Mouse (Mus musculus): ENCODE measurements at regions not wholly inside any gene's neighbourhood (a gene's known extent, or its start where the extent isn't known, plus 50 kb on each side); places are given as distances from the start of the nearest gene placed in this dataset.

- Histone ChIP-seq H3K9ac (ENCODE audit: insufficient read depth, low read depth) (no peak overlapping the region), H3K4me1 (ENCODE audit: control insufficient read depth in 1 of 2, insufficient read depth in 2 of 2) (peaks cover 4 to 28% of the 10 kb centered on the region in 2 experiments)
- dilution Hi-C loops (cut with MboI; ENCODE audit: extremely low pct_ligation_motif_present, extremely low pct_unique_long_range_greater_than_20kb, low sequenced_read_pairs): no loop called here
These were observed 106.4 kb upstream of the Mgme1 start for GRCm38 (mm10) chr2:144164102-144164501.

GRCm38 (mm10) chr2:144164986-144165821 is 105.3 kb upstream of the Mgme1 start:
- in situ Hi-C loops (cut with MboI; ENCODE audit: low pct_ligation_motif_present, low pct_unique_long_range_greater_than_20kb, low sequenced_read_pairs) (loop anchor here (10.0 kb wide), 1 partner anchor 50 kb away; no protein-coding TSS in a partner anchor), dilution Hi-C loops (cut with MboI; ENCODE audit: extremely low pct_ligation_motif_present, extremely low pct_unique_long_range_greater_than_20kb, low sequenced_read_pairs) (no loop called here)
- peaks cover 7% of the 10 kb centered on the region for H3K27me3 ChIP-seq (replicated peaks)
- H3K9me3 ChIP-seq (replicated peaks; ENCODE audit: low read length): no peaks in the 10 kb centered on the region
- no peak for TF ChIP-seq HCFC1 (IDR thresholded peaks at IDR 0.05; ENCODE audit: low read depth, low read length)
- TF ChIP-seq MAX (IDR thresholded peaks at IDR 0.05; ENCODE audit: low read length): no peak
- no peak for TF ChIP-seq CTCF (conservative IDR thresholded peaks at IDR 0.05 in 1 of 2, IDR thresholded peaks at IDR 0.05 in 1 of 2; ENCODE audit: low read depth in 2 of 2, low read length in 2 of 2)
- TF ChIP-seq PAX5 (IDR thresholded peaks at IDR 0.05; ENCODE audit: low read length): no peak
- TF ChIP-seq NELFE (IDR thresholded peaks at IDR 0.05; ENCODE audit: low read depth, low read length): no peak
- no peak for TF ChIP-seq MAZ (IDR thresholded peaks at IDR 0.05; ENCODE audit: low read depth, low read length)
- no peak for TF ChIP-seq MYC (IDR thresholded peaks at IDR 0.05; ENCODE audit: low read depth, low read length)
- no peak for TF ChIP-seq JUN (IDR thresholded peaks at IDR 0.05; ENCODE audit: insufficient read depth, low read depth, low read length)
- TF ChIP-seq MEF2A (IDR thresholded peaks at IDR 0.05; ENCODE audit: borderline replicate concordance, low read depth, low read length): no peak
- no peak for TF ChIP-seq E2F4 (IDR thresholded peaks at IDR 0.05; ENCODE audit: insufficient replicate concordance, low read depth, low read length)
- no peak for TF ChIP-seq ZNF384 (IDR thresholded peaks at IDR 0.05; ENCODE audit: low read depth, low read length)
- TF ChIP-seq SMC3 (IDR thresholded peaks at IDR 0.05; ENCODE audit: low read depth, low read length): no peak
- TF ChIP-seq GABPA (IDR thresholded peaks at IDR 0.05; ENCODE audit: insufficient replicate concordance, low read depth, low read length): no peak
- no peak overlapping the region for H3K4me3 ChIP-seq (replicated peaks in 1 of 3; ENCODE audit: low read depth in 2 of 3, low read length in 2 of 3, poor library complexity in 1 of 3)
- no peak for DNase-seq (ENCODE audit: extremely low read depth)
- no peaks in the 10 kb centered on the region for H3K79me2 ChIP-seq (replicated peaks; ENCODE audit: control insufficient read depth, extremely low read depth, insufficient read depth, poor library complexity, severe bottlenecking)
- peaks cover 14 to 39% of the 10 kb centered on the region in 2 experiments for H3K4me1 ChIP-seq (ENCODE audit: control insufficient read depth in 1 of 2, insufficient read depth in 2 of 2)
- H3K36me3 ChIP-seq (replicated peaks in 1 of 2; ENCODE audit: control insufficient read depth in 1 of 2, insufficient read depth in 1 of 2, low read length in 1 of 2): no peaks in the 10 kb centered on the region
- no peak overlapping the region for H3K9ac ChIP-seq (ENCODE audit: insufficient read depth, low read depth)
- no peak overlapping the region for H3K27ac ChIP-seq (ENCODE audit: insufficient read depth, low read depth)
- no peak overlapping the region for H3K4me2 ChIP-seq (ENCODE audit: insufficient read depth, low read depth, poor library complexity, severe bottlenecking)

More at GRCm38 (mm10) chr2:144164102-144164501, 106.4 kb upstream of the Mgme1 start:
- in situ Hi-C loops (cut with MboI; ENCODE audit: low pct_ligation_motif_present, low pct_unique_long_range_greater_than_20kb, low sequenced_read_pairs): loop anchor here (10.0 kb wide), 1 partner anchor 49 kb away; no protein-coding TSS in a partner anchor
- Histone ChIP-seq H3K4me2 (ENCODE audit: insufficient read depth, low read depth, poor library complexity, severe bottlenecking) (no peak overlapping the region), H3K36me3 (replicated peaks in 1 of 2; ENCODE audit: control insufficient read depth in 1 of 2, insufficient read depth in 1 of 2, low read length in 1 of 2) (no peaks in the 10 kb centered on the region), H3K79me2 (replicated peaks; ENCODE audit: control insufficient read depth, extremely low read depth, insufficient read depth, poor library complexity, severe bottlenecking) (no peaks in the 10 kb centered on the region), H3K9me3 (replicated peaks; ENCODE audit: low read length) (no peaks in the 10 kb centered on the region), H3K4me3 (replicated peaks in 1 of 3; ENCODE audit: low read depth in 2 of 3, low read length in 2 of 3, poor library complexity in 1 of 3) (no peak overlapping the region), H3K27ac (ENCODE audit: insufficient read depth, low read depth) (no peak overlapping the region), H3K27me3 (replicated peaks) (peaks cover 7% of the 10 kb centered on the region)
- TF ChIP-seq TCF12 (IDR thresholded peaks at IDR 0.05; ENCODE audit: low read depth, low read length) (no peak), MXI1 (IDR thresholded peaks at IDR 0.05; ENCODE audit: low read depth, low read length) (no peak), MAX (IDR thresholded peaks at IDR 0.05; ENCODE audit: low read length) (no peak), POLR2AphosphoS2 (IDR thresholded peaks at IDR 0.05; ENCODE audit: low read depth, low read length) (no peak), SMC3 (IDR thresholded peaks at IDR 0.05; ENCODE audit: low read depth, low read length) (no peak), MYC (IDR thresholded peaks at IDR 0.05; ENCODE audit: low read depth, low read length) (no peak), ZC3H11A (IDR thresholded peaks at IDR 0.05; ENCODE audit: low read depth, low read length) (no peak), MEF2A (IDR thresholded peaks at IDR 0.05; ENCODE audit: borderline replicate concordance, low read depth, low read length) (no peak)
- DNase-seq (ENCODE audit: extremely low read depth): no peak
